Mouse (Mus musculus): ENCODE results near the gene Ugt1a9. TPM values are rescaled to one million over a fixed set of nuclear protein-coding genes. Genes with fewer than 3 reads are reported as not detected.
"Not testable (repeated sequence)": the region's sequence is repeated elsewhere in the genome, so short reads cannot be mapped to it uniquely, and the experiment has no call there.

Ugt1a9 gene
- total and polyA plus RNA-seq, 3 experiments = not detected

DNA sequence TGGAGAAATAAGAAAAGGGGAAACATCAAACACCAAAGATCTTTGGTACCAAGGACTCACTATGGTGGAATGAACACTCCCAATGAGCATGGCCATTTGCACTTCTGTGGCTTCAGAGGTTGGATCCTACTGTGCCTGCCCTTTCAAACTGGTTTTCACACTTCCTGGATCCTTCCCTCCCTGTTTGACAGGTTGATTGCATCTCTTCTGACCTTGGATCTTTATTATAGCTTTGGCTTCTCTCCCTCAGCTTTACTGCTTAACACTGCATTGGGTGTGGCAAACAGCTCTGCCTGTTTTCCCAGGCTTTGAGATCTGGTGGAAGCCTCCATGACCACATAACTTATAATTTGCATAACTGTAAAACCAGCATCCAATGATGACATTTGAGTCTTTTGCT is 149.7 kb downstream of the Ugt1a9 start:
- Histone ChIP-seq H3K4me1 (ENCODE audit: control insufficient read depth in 1 of 2, insufficient read depth in 2 of 2) (no peaks in the 10 kb centered on the region), H3K4me3 (replicated peaks in 1 of 3; ENCODE audit: low read depth in 2 of 3, low read length in 2 of 3, poor library complexity in 1 of 3) (no peak overlapping the region), H3K36me3 (replicated peaks in 1 of 2; ENCODE audit: control insufficient read depth in 1 of 2, insufficient read depth in 1 of 2, low read length in 1 of 2) (no peaks in the 10 kb centered on the region), H3K79me2 (replicated peaks; ENCODE audit: control insufficient read depth, extremely low read depth, insufficient read depth, poor library complexity, severe bottlenecking) (no peaks in the 10 kb centered on the region), H3K27me3 (replicated peaks) (no peaks in the 10 kb centered on the region), H3K9ac (ENCODE audit: insufficient read depth, low read depth) (no peak overlapping the region), H3K27ac (ENCODE audit: insufficient read depth, low read depth) (no peak overlapping the region), H3K9me3 (replicated peaks; ENCODE audit: low read length) (peaks cover 61% of the 10 kb centered on the region), H3K4me2 (ENCODE audit: insufficient read depth, low read depth, poor library complexity, severe bottlenecking) (no peak overlapping the region)
- DNase-seq (ENCODE audit: extremely low read depth) = peak; percentile 1
- in situ Hi-C loops (cut with MboI; ENCODE audit: low pct_ligation_motif_present, low pct_unique_long_range_greater_than_20kb, low sequenced_read_pairs) = no loop called here
- no peak for TF ChIP-seq MEF2A (IDR thresholded peaks at IDR 0.05; ENCODE audit: borderline replicate concordance, low read depth, low read length)
- no peak for TF ChIP-seq IRF4 (IDR thresholded peaks at IDR 0.05; ENCODE audit: low read depth, low read length)
- no peak for TF ChIP-seq ELF1 (IDR thresholded peaks at IDR 0.05; ENCODE audit: low read depth, low read length)
- no peak for TF ChIP-seq HCFC1 (IDR thresholded peaks at IDR 0.05; ENCODE audit: low read depth, low read length)
- no peak for TF ChIP-seq MAX (IDR thresholded peaks at IDR 0.05; ENCODE audit: low read length)
- TF ChIP-seq EP300 (IDR thresholded peaks at IDR 0.05; ENCODE audit: low read length) = no peak
- no peak for TF ChIP-seq TCF12 (IDR thresholded peaks at IDR 0.05; ENCODE audit: low read depth, low read length)
- TF ChIP-seq ZMIZ1 (IDR thresholded peaks at IDR 0.05; ENCODE audit: low read depth, low read length) = no peak
- no peak for TF ChIP-seq ZC3H11A (IDR thresholded peaks at IDR 0.05; ENCODE audit: low read depth, low read length)
- TF ChIP-seq MAZ (IDR thresholded peaks at IDR 0.05; ENCODE audit: low read depth, low read length) = no peak
- no peak for TF ChIP-seq MXI1 (IDR thresholded peaks at IDR 0.05; ENCODE audit: low read depth, low read length)
- TF ChIP-seq MYC (IDR thresholded peaks at IDR 0.05; ENCODE audit: low read depth, low read length) = no peak
- no peak for TF ChIP-seq JUN (IDR thresholded peaks at IDR 0.05; ENCODE audit: insufficient read depth, low read depth, low read length)
- no peak for TF ChIP-seq KAT2A (IDR thresholded peaks at IDR 0.05; ENCODE audit: insufficient replicate concordance, low read length)
- TF ChIP-seq POLR2A (IDR thresholded peaks at IDR 0.05; ENCODE audit: low read depth, low read length) = no peak
- TF ChIP-seq TBP (conservative IDR thresholded peaks at IDR 0.05; ENCODE audit: low read depth, low read length) = no peak
- TF ChIP-seq USF1 (IDR thresholded peaks at IDR 0.05; ENCODE audit: low read depth, low read length) = no peak
- no peak for TF ChIP-seq SIN3A (IDR thresholded peaks at IDR 0.05; ENCODE audit: low read length)
- TF ChIP-seq SMC3 (IDR thresholded peaks at IDR 0.05; ENCODE audit: low read depth, low read length) = no peak
- no peak for TF ChIP-seq ZNF384 (IDR thresholded peaks at IDR 0.05; ENCODE audit: low read depth, low read length)
- dilution Hi-C loops (cut with MboI; ENCODE audit: extremely low pct_ligation_motif_present, extremely low pct_unique_long_range_greater_than_20kb, low sequenced_read_pairs) = no loop called here

DNA sequence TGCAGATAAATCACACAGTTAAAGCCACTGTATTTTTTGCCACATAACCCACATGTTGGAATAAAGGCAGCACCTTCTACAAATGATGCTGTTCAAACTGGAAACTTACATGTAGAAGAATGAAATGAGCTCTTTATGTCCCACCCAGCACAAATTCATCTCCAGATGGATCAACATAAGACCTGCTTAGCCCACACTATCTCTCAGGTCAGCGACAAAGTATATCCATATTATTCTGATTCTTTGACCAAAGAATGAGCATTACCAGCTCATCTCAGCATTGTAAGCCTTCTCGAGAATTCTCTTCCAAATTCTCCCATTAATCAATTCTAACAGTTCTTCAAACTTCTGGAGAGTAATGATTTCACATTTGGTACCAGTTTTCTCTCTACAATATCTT is 151.6 kb downstream of the Ugt1a9 start:
- in situ Hi-C loops (cut with MboI; ENCODE audit: low pct_ligation_motif_present, low pct_unique_long_range_greater_than_20kb, low sequenced_read_pairs) (no loop called here), dilution Hi-C loops (cut with MboI; ENCODE audit: extremely low pct_ligation_motif_present, extremely low pct_unique_long_range_greater_than_20kb, low sequenced_read_pairs) (no loop called here)
- TF ChIP-seq E2F4 (IDR thresholded peaks at IDR 0.05; ENCODE audit: insufficient replicate concordance, low read depth, low read length) (no peak), NRF1 (IDR thresholded peaks at IDR 0.05; ENCODE audit: low read depth, low read length) (no peak)

DNA sequence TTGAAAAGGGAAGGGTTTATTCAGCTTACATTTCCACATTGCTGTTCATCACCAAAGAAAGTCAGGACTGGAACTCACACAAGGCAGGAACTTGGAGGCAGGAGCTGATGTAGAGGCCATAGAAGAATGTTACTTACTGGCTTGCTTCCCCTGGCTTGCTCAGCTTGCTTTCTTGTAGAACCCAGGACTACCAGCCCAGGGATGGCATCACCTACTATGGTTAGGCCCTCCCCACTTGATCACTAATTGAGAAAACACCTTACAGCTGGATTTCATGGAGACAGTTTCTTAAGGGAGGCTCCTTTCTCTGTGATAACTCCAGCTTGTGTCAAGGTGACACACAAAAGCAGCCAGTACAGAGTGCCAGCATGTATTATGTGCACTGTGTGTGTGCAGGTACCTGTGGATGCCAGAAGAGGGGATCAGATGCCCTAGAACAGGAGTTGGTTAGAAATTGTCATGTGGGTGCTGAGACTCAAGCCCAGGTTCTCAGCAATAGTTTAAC is 152.5 kb downstream of the Ugt1a9 start:
- H3K79me2 ChIP-seq (replicated peaks; ENCODE audit: control insufficient read depth, extremely low read depth, insufficient read depth, poor library complexity, severe bottlenecking); H3K9ac ChIP-seq (ENCODE audit: insufficient read depth, low read depth); H3K4me1 ChIP-seq (ENCODE audit: control insufficient read depth in 1 of 2, insufficient read depth in 2 of 2); H3K27me3 ChIP-seq (replicated peaks); DNase-seq (ENCODE audit: extremely low read depth); H3K4me3 ChIP-seq (replicated peaks in 1 of 3; ENCODE audit: low read depth in 2 of 3, low read length in 2 of 3, poor library complexity in 1 of 3); H3K4me2 ChIP-seq (ENCODE audit: insufficient read depth, low read depth, poor library complexity, severe bottlenecking); H3K27ac ChIP-seq (ENCODE audit: insufficient read depth, low read depth); in situ Hi-C loops (cut with MboI; ENCODE audit: low pct_ligation_motif_present, low pct_unique_long_range_greater_than_20kb, low sequenced_read_pairs); dilution Hi-C loops (cut with MboI; ENCODE audit: extremely low pct_ligation_motif_present, extremely low pct_unique_long_range_greater_than_20kb, low sequenced_read_pairs); H3K36me3 ChIP-seq (replicated peaks in 1 of 2; ENCODE audit: control insufficient read depth in 1 of 2, insufficient read depth in 1 of 2, low read length in 1 of 2): not testable (repeated sequence)
- peaks cover 57% of the 10 kb centered on the region for H3K9me3 ChIP-seq (replicated peaks; ENCODE audit: low read length)

More for the DNA sequence above, 151.6 kb downstream of the Ugt1a9 start:
- H3K79me2 ChIP-seq (replicated peaks; ENCODE audit: control insufficient read depth, extremely low read depth, insufficient read depth, poor library complexity, severe bottlenecking) = no peaks in the 10 kb centered on the region
- no peaks in the 10 kb centered on the region for H3K36me3 ChIP-seq (replicated peaks in 1 of 2; ENCODE audit: control insufficient read depth in 1 of 2, insufficient read depth in 1 of 2, low read length in 1 of 2)
- no peak for DNase-seq (ENCODE audit: extremely low read depth)
- H3K4me2 ChIP-seq (ENCODE audit: insufficient read depth, low read depth, poor library complexity, severe bottlenecking) = no peak overlapping the region
- H3K9ac ChIP-seq (ENCODE audit: insufficient read depth, low read depth) = no peak overlapping the region
- no peak overlapping the region for H3K4me3 ChIP-seq (replicated peaks in 1 of 3; ENCODE audit: low read depth in 2 of 3, low read length in 2 of 3, poor library complexity in 1 of 3)
- peaks cover 59% of the 10 kb centered on the region for H3K9me3 ChIP-seq (replicated peaks; ENCODE audit: low read length)
- no peak overlapping the region for H3K27ac ChIP-seq (ENCODE audit: insufficient read depth, low read depth)
- no peaks in the 10 kb centered on the region for H3K27me3 ChIP-seq (replicated peaks)
- 0 out of 4 replicates have a peak, but pooled peaks cover 0 to 3% of the 10 kb centered on the region in 2 experiments for H3K4me1 ChIP-seq (ENCODE audit: control insufficient read depth in 1 of 2, insufficient read depth in 2 of 2)

Data from CH12.LX (cell line).